Mouse (Mus musculus): Measurements from ENCODE around the gene Fgf22. TPM values are rescaled to one million over a fixed set of nuclear protein-coding genes. Genes with fewer than 3 reads are reported as not detected.
"Not testable (repeated sequence)": the region's sequence is repeated elsewhere in the genome, so short reads cannot be mapped to it uniquely, and the experiment has no call there.

Fgf22 gene
- polyA plus RNA-seq, 1 experiment from 2014 or later: not detected

DNA sequence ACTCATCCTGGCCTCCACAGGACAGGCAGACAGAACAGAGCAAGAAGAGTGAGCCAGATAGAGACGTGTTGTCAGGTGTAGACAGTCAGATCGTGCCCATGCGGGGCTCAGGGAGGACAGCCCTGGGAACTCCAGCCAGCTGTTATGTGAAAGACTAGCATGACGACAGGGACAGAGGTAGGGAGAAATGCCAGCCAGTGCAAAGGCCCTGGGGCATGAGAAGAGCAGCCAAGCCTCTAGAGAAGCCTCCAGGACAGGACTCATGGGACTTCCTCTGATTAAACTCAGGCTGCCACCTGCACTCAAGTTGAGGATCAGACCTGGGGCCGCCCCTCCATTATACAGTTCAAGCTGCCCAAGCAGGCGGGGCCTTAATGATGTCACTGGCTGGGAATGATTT lies 6.4 kb upstream of the Fgf22 start:
- Histone ChIP-seq H3K4me2 (no peak overlapping the region), H3K27ac (replicated peaks) (no peak overlapping the region), H3K27me3 (no peaks in the 10 kb centered on the region), H3K9ac (no peak overlapping the region), H3K9me3 (replicated peaks) (no peaks in the 10 kb centered on the region), H3K36me3 (replicated peaks) (peaks cover 9% of the 10 kb centered on the region; the same call in 1 of the 2 replicates), H3K4me1 (replicated peaks) (peaks cover 35% of the 10 kb centered on the region), H3K4me3 (replicated peaks) (no peak overlapping the region)
- 74% methylated on average over 6 of the region's 6 CpGs for WGBS (ENCODE audit: insufficient replicate concordance)
- no peak for ATAC-seq (ENCODE audit: insufficient read depth)

DNA sequence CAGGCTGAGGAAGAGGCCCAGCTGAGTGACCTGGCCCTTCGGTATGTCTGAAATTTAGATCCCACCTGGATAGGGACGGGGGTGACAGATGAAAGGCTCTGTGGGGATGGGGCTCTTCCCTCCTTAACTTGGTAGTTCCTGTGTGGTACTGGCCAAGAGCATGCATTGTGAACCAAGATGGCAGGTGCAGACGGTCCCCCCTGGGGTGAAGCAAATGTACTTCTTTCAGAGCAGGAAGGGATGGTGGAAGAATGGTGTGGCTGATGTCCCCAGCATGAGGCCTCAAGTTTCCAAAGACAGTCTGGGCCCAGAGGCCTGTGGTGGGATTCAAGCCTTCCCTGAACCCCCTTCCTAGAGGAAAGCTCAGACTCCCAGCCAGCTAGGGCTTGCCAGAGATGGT lies 978 bp downstream of the Fgf22 start:
- Histone ChIP-seq H3K9me3 (replicated peaks) (no peaks in the 10 kb centered on the region), H3K9ac (no peak overlapping the region), H3K4me1 (replicated peaks) (peaks cover 11% of the 10 kb centered on the region), H3K27me3 (peaks cover 13% of the 10 kb centered on the region; the same call in 1 of the 2 replicates), H3K4me2 (no peak overlapping the region), H3K4me3 (replicated peaks) (no peak overlapping the region), H3K36me3 (replicated peaks) (peaks cover 45% of the 10 kb centered on the region), H3K27ac (replicated peaks) (no peak overlapping the region)
- WGBS (ENCODE audit: insufficient replicate concordance): 68% methylated on average over 3 of the region's 3 CpGs
- no peak for ATAC-seq (ENCODE audit: insufficient read depth)

DNA sequence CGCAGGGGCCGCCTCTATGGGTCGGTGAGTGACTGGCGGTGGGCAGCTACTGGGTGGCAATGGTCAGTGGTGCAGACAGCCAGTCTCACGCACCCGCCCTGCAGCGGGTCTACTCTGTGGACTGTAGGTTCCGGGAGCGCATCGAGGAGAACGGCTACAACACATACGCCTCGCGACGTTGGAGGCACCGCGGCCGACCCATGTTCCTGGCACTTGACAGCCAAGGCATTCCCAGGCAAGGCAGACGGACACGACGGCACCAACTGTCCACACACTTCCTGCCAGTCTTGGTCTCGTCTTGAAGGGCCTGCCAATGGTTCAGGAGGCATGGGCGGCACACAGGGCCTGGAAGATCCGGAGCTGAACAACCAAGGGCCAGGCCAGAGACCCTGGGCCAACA lies 1.8 kb downstream of the Fgf22 start:
- Histone ChIP-seq H3K4me3 (replicated peaks) (no peak overlapping the region), H3K9ac (no peak overlapping the region), H3K4me2 (no peak overlapping the region), H3K4me1 (replicated peaks) (peaks cover 11% of the 10 kb centered on the region), H3K36me3 (replicated peaks) (peaks cover 53% of the 10 kb centered on the region), H3K27ac (replicated peaks) (no peak overlapping the region), H3K9me3 (replicated peaks) (no peaks in the 10 kb centered on the region), H3K27me3 (peaks cover 13% of the 10 kb centered on the region; the same call in 1 of the 2 replicates)
- no peak for ATAC-seq (ENCODE audit: insufficient read depth)
- 79% methylated on average over 24 of the region's 24 CpGs for WGBS (ENCODE audit: insufficient replicate concordance)

DNA sequence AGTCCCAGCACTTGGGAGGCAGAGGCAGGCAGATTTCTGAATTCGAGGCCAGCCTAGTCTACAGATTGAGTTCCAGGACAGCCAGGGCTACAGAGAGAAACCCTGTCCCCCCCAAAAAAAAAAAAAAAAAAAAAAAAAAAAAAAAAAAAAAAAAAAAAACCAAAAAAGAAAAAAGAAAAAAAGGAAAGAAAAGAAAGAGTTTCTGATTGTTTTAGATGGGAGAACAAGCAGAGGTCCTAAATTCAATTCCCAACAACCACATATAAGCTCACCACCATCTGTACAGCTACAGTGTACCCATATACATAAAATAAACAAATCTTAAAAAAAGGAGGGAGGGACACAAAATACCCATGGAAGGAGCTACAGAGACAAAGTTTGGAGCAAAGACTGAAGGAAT lies 4.8 kb downstream of the Fgf22 start:
- peaks cover 13% of the 10 kb centered on the region; the same call in 1 of the 2 replicates for H3K27me3 ChIP-seq
- H3K27ac ChIP-seq (replicated peaks); H3K4me3 ChIP-seq (replicated peaks); H3K4me2 ChIP-seq; H3K9ac ChIP-seq; ATAC-seq (ENCODE audit: insufficient read depth); H3K9me3 ChIP-seq (replicated peaks): not testable (repeated sequence)
- peaks cover 64% of the 10 kb centered on the region for H3K36me3 ChIP-seq (replicated peaks)
- 64% methylated on average over 1 of the region's 1 CpGs for WGBS (ENCODE audit: insufficient replicate concordance)
- peaks cover 24% of the 10 kb centered on the region for H3K4me1 ChIP-seq (replicated peaks)

DNA sequence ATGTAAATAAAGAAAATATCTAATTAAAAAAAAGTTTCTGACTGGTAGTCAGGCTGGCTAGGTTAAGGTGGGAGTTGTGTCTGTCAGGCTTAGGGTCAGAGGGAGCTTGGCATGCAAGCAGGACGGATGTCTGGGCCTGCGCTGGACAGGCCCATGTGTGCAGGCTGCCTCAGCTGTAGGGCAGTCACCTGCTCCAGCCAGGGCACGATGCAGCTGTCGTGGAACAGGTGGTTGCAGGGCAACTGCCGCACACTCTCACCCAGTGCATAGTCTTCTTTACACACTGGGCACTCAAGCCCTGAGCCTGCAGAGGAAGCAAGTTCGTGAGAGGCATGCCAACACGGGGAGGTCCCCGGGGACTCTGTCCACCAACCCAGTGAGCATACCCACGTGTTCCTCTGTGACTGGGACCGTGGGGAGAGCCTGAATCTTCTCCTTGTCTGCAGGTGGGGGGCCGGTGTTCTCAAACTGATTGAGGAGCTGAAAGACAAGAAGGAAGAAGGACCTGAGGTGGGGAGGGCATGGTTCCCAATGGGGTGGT lies 5.8 kb downstream of the Fgf22 start:
- H3K4me1 ChIP-seq (replicated peaks): peaks cover 25% of the 10 kb centered on the region
- no peaks in the 10 kb centered on the region for H3K9me3 ChIP-seq (replicated peaks)
- no peak overlapping the region for H3K9ac ChIP-seq
- H3K27me3 ChIP-seq: peaks cover 3% of the 10 kb centered on the region; the same call in 1 of the 2 replicates
- 78% methylated on average over 11 of the region's 11 CpGs for WGBS (ENCODE audit: insufficient replicate concordance)
- H3K4me2 ChIP-seq: no peak overlapping the region
- no peak overlapping the region for H3K27ac ChIP-seq (replicated peaks)
- ATAC-seq (ENCODE audit: insufficient read depth): no peak
- H3K4me3 ChIP-seq (replicated peaks): no peak overlapping the region
- peaks cover 64% of the 10 kb centered on the region for H3K36me3 ChIP-seq (replicated peaks)

DNA sequence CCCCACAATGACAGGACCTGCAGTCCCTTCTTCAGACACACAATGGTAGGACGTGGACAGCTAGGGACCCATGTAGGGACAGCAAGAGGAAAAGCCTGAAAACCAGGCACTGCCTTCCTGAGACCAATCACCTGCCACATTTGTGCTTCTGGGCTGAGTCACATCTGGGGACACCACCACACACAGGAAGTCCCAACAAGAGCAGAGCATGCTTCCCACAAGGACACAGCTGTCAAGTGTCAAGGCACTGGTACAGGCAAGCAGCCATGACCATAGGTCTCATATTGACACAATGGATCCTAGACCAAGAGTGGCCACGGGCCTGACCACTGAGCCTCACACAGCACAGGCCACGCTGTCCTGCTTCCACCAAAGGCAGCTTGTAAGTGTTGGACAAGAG lies 8.0 kb downstream of the Fgf22 start:
- no peak for ATAC-seq (ENCODE audit: insufficient read depth)
- no peak overlapping the region for H3K9ac ChIP-seq
- 70% methylated on average over 3 of the region's 3 CpGs for WGBS (ENCODE audit: insufficient replicate concordance)

DNA sequence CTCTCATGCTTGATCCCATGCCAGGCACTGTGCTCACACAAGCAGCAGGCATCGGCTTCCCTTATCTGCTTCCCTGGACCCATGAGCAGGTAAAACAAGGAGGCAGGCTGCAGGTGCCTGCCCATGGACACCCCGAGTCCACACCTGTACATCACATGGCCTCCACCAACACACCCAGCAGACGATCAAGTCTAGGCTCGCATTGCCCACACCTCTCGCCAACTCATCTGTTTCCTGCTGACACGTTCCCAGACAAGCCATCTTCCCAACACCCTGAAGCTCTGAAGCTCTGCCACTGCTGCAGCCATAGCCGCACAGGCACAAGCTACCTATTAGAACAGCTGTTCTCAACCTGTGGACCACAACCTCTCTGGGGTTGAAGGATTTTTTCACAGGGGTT lies 9.4 kb downstream of the Fgf22 start:
- ATAC-seq (ENCODE audit: insufficient read depth): no peak
- Histone ChIP-seq H3K9me3 (replicated peaks) (no peaks in the 10 kb centered on the region), H3K9ac (no peak overlapping the region), H3K4me1 (replicated peaks) (peaks cover 48% of the 10 kb centered on the region), H3K36me3 (replicated peaks) (peaks cover 33% of the 10 kb centered on the region), H3K27ac (replicated peaks) (no peak overlapping the region), H3K4me2 (no peak overlapping the region), H3K4me3 (replicated peaks) (no peak overlapping the region), H3K27me3 (no peaks in the 10 kb centered on the region)
- 65% methylated on average over 7 of the region's 7 CpGs for WGBS (ENCODE audit: insufficient replicate concordance)

More for the DNA sequence above, 8.0 kb downstream of the Fgf22 start:
- Histone ChIP-seq H3K27me3 (no peaks in the 10 kb centered on the region), H3K36me3 (replicated peaks) (peaks cover 47% of the 10 kb centered on the region), H3K4me3 (replicated peaks) (no peak overlapping the region), H3K4me2 (no peak overlapping the region), H3K27ac (replicated peaks) (no peak overlapping the region), H3K4me1 (replicated peaks) (peaks cover 40% of the 10 kb centered on the region), H3K9me3 (replicated peaks) (no peaks in the 10 kb centered on the region)

DNA sequence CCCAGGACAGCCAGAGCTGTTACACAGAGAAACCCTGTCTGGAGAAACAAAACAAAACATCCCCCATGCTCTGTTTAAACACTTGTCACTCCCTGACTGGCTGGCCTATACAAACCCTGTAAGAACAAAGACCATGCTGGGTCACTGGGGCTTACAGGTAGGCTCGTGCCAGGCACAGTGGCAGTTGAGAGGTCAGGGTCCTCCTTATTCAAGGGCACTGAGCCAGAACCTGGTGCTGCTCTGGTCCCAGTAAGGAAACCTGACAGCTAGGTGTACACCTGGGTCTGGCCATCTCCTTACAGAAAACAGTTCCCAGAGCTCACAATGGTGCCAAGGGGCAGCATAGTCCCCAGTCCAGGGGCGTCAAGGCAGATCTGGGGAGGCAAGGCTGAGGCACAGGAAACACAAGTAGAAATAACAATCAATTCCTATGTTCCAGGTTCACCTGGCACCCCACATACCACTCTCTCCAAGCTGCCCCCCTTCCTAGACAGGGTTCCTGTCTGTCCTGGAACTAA lies 10.4 kb downstream of the Fgf22 start:
- Histone ChIP-seq H3K4me1 (replicated peaks) (peaks cover 48% of the 10 kb centered on the region), H3K27ac (replicated peaks) (0 out of 2 replicates have a peak overlapping the region, but pooled peaks have one; percentile 88), H3K4me2 (peak overlapping the region; percentile 98), H3K27me3 (no peaks in the 10 kb centered on the region), H3K4me3 (replicated peaks) (peak overlapping the region; percentile 97), H3K9ac (peak overlapping the region; percentile 91), H3K36me3 (replicated peaks) (peaks cover 25% of the 10 kb centered on the region), H3K9me3 (replicated peaks) (no peaks in the 10 kb centered on the region)
- no peak for ATAC-seq (ENCODE audit: insufficient read depth)
- 57% methylated on average over 2 of the region's 2 CpGs for WGBS (ENCODE audit: insufficient replicate concordance)

DNA sequence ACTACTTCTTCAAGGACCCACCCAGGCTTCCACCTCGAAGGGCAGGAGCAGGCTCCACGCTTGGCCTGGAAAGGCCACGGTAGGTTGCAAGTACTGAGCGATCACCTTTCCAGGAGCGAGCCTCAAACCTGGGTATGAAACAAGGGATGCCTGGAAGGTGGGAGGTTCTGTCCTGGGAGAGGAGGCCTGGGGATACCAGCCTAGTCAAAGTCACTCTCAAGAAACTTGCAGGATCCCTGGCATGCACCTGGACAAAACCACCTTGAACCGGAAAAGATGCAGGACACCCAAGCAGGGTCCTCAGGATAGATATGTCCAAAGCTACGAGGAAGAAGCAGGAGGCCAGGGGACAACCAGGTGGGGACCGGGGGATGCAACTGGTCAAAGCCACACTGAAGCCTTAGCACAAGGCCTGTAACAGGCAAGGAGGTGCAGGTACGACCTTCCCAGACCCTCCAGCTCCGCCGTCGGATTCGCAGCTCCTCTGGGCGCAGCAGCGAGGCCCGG lies 11.2 kb downstream of the Fgf22 start:
- WGBS (ENCODE audit: insufficient replicate concordance): 4% methylated on average over 16 of the region's 16 CpGs
- Histone ChIP-seq H3K9me3 (replicated peaks) (no peaks in the 10 kb centered on the region), H3K4me3 (replicated peaks) (peak overlapping the region; percentile 97), H3K27ac (replicated peaks) (peak overlapping the region; percentile 88), H3K4me2 (peak overlapping the region; percentile 98), H3K36me3 (replicated peaks) (peaks cover 17% of the 10 kb centered on the region), H3K27me3 (peaks cover 3% of the 10 kb centered on the region; the same call in 1 of the 2 replicates), H3K9ac (peak overlapping the region; percentile 91), H3K4me1 (replicated peaks) (peaks cover 48% of the 10 kb centered on the region)
- ATAC-seq (ENCODE audit: insufficient read depth): no peak

DNA sequence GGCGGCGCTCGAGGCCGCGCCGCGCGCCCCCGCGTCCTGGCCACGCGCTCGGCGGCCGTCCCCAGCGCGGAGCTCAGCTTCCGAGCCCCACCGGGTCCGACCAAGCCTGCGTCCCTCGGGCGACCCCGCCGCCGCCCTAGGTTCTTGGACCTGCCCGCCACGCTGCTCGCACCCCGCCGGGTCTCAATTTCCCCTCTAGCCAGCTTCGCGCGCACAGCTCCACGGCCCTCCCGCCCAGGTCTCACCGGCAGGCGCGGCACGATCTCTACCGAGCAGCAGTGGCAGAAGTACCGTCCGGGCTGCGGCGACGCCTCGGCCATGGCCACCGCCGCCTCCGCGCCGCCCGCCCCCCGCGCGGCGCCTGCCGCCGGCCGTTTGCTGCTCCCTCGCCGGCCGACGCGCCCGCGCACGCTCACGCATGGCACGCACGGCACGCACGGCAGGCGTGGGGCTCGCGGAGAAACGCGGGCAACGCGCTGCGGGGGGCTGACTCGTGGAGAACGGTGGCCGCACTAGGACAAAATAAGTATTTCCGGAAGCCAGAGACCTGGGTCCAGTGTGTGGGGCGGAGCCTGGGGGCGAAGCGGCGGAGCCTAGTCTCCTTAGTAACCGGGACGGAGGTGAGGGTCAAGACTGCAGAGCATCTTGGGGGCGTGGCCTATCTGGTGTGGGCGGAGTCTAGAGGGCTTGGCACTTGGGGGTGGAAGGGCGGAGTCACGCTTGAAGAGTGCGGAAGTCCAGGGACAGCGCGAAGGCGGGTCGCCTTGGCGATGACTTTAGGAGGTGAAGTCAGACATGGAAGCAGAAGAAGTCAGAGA lies 11.8 kb downstream of the Fgf22 start, which contains the start of gene Rnf126:
Gene Rnf126 (minus strand): TSS at position 445 of the 818 bp plus-strand sequence.
- H3K27ac ChIP-seq (replicated peaks): peak within 1 kb of the TSS; percentile 88
- under 1% methylated on average over 101 of the region's 101 CpGs for WGBS (ENCODE audit: insufficient replicate concordance)
- peak within 1 kb of the TSS; percentile 97 for H3K4me3 ChIP-seq (replicated peaks)
- H3K27me3 ChIP-seq: peaks cover 3% of the 10 kb centered on the region; the same call in 1 of the 2 replicates
- peaks cover 10% of the 10 kb centered on the region for H3K36me3 ChIP-seq (replicated peaks)
- peaks cover 48% of the 10 kb centered on the region for H3K4me1 ChIP-seq (replicated peaks)
- peak; percentile 91 for ATAC-seq (ENCODE audit: insufficient read depth)
- H3K9ac ChIP-seq: peak within 1 kb of the TSS; percentile 91
- H3K4me2 ChIP-seq: peak within 1 kb of the TSS; percentile 98
- no peaks in the 10 kb centered on the region for H3K9me3 ChIP-seq (replicated peaks)

Data from liver, embryonic 15.5 days (tissue).